Mouse (Mus musculus) kidney, postnatal 14 days (tissue): ENCODE data around the gene Aebp1.
"Not testable (repeated sequence)": the region's sequence is repeated elsewhere in the genome, so short reads cannot be mapped to it uniquely, and the experiment has no call there.

Source experiments
- DNase-seq: peaks from one replicate; pipeline ENCODE4 v3.0.0; 2022; ENCODE audit warnings: mixed read lengths

Gene Aebp1

GRCm38 (mm10) chr11:5856479-5857130 is 5.1 kb upstream of the Aebp1 start:
- no peak for DNase-seq

DNA sequence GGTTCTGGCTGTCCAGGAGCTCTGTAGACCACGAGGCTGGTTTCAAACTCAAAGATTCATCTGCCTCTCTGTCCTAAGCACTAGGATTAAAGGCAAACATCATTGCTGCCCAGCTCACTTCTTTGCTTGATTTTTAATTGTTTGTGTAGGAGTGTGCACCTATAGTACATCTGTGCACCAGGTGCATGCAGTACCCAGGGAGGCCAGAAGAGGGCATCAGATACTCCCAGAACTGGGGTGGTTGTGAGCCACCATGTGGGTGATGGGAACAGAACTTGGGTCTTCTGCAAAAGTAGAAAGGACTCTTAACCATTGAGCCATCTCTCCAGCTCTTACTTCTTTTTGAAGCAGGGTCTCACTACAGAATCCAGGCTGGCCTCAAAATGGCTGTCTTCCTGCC is 3.0 kb upstream of the Aebp1 start:
- no peak for DNase-seq

- no peak for DNase-seq
Observed at GRCm38 (mm10) chr11:5859883-5860550, 1.7 kb upstream of the Aebp1 start.

GRCm38 (mm10) chr11:5860639-5861038 is 1.1 kb upstream of the Aebp1 start:
- DNase-seq = no peak

DNA sequence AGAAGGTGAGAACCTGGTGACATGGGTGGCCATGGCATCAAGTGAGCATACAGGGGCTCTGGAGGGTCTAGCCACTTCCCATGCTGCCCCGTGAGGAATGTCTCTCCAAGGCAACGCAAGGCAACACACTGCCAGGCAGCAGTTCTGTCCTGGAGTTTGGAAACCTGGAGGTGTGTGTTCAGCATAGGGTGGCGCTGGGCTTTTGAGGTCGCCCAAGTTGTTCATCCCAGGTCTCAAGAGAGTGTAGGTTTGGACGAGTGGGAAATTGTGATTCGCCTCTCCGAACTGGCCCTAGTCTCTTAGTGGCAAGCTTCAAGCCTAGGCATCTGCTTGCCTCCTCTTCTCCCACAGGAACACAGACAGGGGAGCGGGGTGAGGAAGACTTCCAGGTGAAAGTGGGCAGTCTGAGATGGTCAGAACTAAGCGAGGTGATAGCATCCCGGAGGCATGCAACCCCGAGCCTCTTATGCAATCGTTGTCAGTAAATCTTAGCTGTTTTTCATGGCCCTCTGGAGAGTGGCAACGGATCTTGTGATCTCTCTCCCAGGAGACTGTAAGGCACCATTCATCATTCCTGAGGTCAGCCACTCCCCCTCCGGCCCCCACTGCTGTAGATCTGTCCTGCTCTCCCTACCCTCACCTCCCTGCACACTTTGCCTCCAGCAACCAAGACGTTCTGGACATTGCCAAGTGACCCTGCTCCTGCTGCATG is 803 bp downstream of the Aebp1 start:
- DNase-seq = peak; percentile 74

DNA sequence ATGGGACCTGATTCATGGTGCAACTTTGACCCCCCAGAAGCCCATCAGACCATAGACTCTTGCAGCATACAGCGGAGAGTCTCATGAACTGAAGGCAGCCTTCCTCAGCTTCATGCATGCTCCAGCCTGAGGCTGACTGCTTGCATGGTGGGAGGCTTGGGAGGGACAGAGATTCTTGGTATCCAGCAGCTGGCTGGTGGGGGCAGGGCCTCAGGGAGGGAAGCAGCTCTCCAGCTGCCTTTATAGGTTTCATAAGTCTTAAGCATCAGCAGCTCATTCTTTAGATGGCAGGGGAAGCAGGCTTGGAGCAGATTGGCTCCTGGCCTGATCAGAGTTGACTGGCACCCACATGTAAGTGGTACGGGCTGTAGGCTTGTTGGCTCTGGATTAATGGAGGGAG is 5.4 kb downstream of the Aebp1 start:
- DNase-seq = no peak

DNA sequence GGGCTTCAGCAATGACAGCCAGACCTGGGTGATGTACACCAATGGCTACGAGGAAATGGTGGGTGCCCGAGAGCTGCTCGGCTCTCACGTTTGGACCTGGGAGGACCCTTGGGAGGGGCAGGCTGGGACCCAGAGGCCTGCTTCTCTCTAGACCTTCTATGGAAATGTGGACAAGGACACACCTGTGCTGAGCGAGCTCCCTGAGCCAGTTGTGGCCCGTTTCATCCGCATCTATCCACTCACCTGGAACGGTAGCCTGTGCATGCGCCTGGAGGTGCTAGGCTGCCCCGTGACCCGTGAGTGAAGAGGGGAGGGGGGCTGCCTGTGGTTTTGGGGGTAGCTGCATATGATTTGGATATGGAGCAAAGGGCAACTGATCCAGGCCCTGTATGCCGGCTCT is 6.6 kb downstream of the Aebp1 start:
- peak; percentile 56 for DNase-seq

GRCm38 (mm10) chr11:5869331-5869730 is 7.6 kb downstream of the Aebp1 start:
- no peak for DNase-seq

GRCm38 (mm10) chr11:5870069-5870468 is 8.3 kb downstream of the Aebp1 start:
- DNase-seq = no peak

GRCm38 (mm10) chr11:5872707-5873106 is 11.0 kb downstream of the Aebp1 start:
- no peak for DNase-seq

- no peak for DNase-seq
Observed at GRCm38 (mm10) chr11:5873192-5873591, 11.4 kb downstream of the Aebp1 start.

GRCm38 (mm10) chr11:5877421-5877820 is 15.7 kb downstream of the Aebp1 start:
- no peak for DNase-seq

- peak; percentile 99 for DNase-seq
Observed at GRCm38 (mm10) chr11:5877921-5878526, 16.3 kb downstream of the Aebp1 start, which contains the start of gene Pold2. TSS of gene Pold2 (minus strand) at chr11:5878292.

GRCm38 (mm10) chr11:5878661-5879060 is 16.9 kb downstream of the Aebp1 start:
- DNase-seq = no peak

DNA sequence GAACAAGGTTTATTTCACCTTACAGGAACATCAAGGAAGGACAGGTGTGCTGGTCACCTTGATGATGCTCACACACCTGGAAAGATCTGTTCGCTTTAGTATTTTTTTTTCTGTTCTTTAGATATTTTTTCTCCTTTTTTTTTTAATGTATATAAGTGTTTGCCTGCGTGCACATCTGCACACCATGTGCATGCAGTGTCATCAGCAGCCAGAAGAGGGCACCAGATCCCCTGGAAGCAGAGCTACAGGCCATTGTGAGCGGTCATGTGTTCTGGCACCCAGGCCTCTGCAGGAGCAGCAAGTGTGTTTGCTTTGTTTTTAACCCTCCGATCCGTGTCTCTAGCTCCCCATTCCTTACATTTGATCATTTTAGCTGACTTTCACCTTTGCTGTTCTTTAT is 18.2 kb downstream of the Aebp1 start:
- DNase-seq = peak; percentile 59

GRCm38 (mm10) chr11:5882518-5882917 is 20.8 kb downstream of the Aebp1 start:
- no peak for DNase-seq

DNA sequence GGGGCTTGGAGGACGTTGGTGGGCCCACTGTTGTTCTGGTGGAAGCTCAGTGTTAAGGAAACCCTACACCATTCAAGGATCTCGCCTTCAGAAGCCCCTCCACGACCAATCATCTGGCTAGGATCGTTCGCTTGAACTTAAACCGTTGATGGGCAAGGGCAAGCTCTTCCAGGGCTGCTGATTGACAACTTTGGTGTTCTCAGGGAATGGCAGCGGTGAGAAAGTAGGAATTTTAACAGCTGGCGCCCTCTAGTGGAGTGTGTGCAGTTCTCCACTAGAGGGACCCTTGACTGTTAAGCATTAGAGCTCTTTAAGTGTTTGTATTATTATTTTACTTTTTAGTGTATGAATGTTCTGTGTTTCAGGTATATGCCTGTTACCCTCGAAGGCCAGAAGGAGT is 24.4 kb downstream of the Aebp1 start:
- DNase-seq = peak; percentile 74

GRCm38 (mm10) chr11:5887250-5887649 is 25.5 kb downstream of the Aebp1 start:
- no peak for DNase-seq

GRCm38 (mm10) chr11:5888563-5888962 is 26.8 kb downstream of the Aebp1 start:
- not testable (repeated sequence) for DNase-seq

DNA sequence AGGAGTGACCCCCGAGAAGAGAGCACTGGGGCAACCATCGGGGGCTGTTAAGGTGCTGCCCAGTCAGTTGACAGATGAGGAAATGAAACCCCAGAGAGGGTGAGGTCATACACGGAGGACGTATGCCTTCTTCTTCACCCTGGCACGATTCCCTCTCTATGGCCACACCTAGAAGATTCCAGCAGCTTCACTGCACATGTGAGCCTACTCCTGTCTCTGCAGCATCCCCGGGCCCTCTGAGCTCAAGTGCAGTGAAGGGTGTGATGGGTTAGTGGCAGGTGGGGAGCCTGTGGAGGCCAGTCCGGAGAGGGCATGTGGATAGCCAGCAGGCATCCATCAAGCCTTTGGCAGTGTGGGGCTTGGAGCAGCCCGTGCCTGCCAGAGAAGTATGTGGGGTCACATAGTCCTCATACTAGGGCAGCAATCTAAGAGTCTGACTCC is 30.4 kb downstream of the Aebp1 start:
- DNase-seq = peak; percentile 59

DNA sequence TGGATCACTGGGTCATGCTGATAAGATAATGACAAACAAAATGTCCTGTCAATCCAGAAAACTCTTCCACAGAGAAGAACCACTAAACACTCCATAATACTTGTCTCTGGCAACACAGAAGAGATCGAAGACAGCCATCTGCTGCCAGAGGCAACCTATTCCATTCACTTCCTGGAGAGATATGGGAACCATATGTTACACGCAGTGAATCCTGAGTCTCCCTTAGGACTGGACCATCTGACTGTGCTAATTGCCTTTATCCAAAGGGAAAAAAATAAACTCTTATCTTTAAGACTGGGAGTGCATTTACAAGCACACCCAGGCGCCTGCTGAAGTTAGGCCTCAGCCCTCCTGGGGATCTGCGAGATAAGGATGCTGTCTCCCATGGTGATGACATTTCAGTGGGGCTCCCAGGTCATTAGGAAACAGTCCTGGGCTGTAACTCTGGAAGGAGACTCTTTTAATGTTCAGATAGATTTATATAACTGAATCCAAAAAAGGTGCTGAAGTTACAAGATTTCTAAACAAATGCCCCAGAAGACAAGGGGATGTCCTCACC is 31.1 kb downstream of the Aebp1 start:
- no peak for DNase-seq

- DNase-seq = no peak
Observed at GRCm38 (mm10) chr11:5893807-5894206, 32.1 kb downstream of the Aebp1 start.

GRCm38 (mm10) chr11:5897230-5897629 is 35.5 kb downstream of the Aebp1 start:
- no peak for DNase-seq
